Mouse (Mus musculus) gastrocnemius, adult 18-20 months (tissue): ENCODE results near the gene Cyp2c37. TPM values are rescaled to one million over a fixed set of nuclear protein-coding genes. Genes with fewer than 3 reads are reported as not detected.
"Not testable (repeated sequence)": the region's sequence is repeated elsewhere in the genome, so short reads cannot be mapped to it uniquely, and the experiment has no call there.

ENCODE experiments used
- DNase-seq: peaks from one replicate; pipeline ENCODE4 v3.0.0; 2021; ENCODE audit warnings: low spot score
- long read RNA-seq, 2 experiments: library from polyadenylated mRNA; stranded (forward); transcript quantifications; one replicate each; pipeline ENCODE4 v2.0.0; 2021
- total RNA-seq, 2 experiments: library from RNA; stranded (reverse); gene quantifications; 2 replicates each; pipeline ENCODE4 v1.2.3; 2021

The Cyp2c37 gene
- not detected for total RNA-seq
- long read RNA-seq, experiment 1: 0 reads
- long read RNA-seq, experiment 2: 0 reads

GRCm38 (mm10) chr19:39992140-39992539, at the start of gene Cyp2c37:
Gene Cyp2c37, plus strand, starts transcription at chr19:39992424.
- not testable (repeated sequence) for DNase-seq

GRCm38 (mm10) chr19:39960861-39961260, 31.4 kb upstream of the Cyp2c37 start:
- DNase-seq: not testable (repeated sequence)

GRCm38 (mm10) chr19:39971096-39971495, 21.1 kb upstream of the Cyp2c37 start:
- not testable (repeated sequence) for DNase-seq

GRCm38 (mm10) chr19:39989471-39989870, 2.8 kb upstream of the Cyp2c37 start:
- no peak for DNase-seq

Other genes starting within 250 kb of the Cyp2c37 start
- not detected for gene Cyp2c40, start 179.6 kb upstream of the Cyp2c37 start, total RNA-seq
- gene Cyp2c69, start 105.6 kb upstream of the Cyp2c37 start, total RNA-seq: not detected
- gene Cyp2c54, start 81.4 kb downstream of the Cyp2c37 start, total RNA-seq: not detected
- under 1 TPM in 1 of 2 experiments, not detected in 1; 0.26 TPM for gene Cyp2c50, start 97.3 kb downstream of the Cyp2c37 start, total RNA-seq
- not detected for gene Cyp2c70, start 194.9 kb downstream of the Cyp2c37 start, total RNA-seq